Mouse (Mus musculus): ENCODE results near the gene Crx.
"Not testable (repeated sequence)": the region's sequence is repeated elsewhere in the genome, so short reads cannot be mapped to it uniquely, and the experiment has no call there.

The Crx gene

GRCm38 (mm10) chr7:15879756-15880155, at the start of gene Crx:
Gene Crx, minus strand, starts transcription at chr7:15879968.
- DNase-seq, result no peak

DNA sequence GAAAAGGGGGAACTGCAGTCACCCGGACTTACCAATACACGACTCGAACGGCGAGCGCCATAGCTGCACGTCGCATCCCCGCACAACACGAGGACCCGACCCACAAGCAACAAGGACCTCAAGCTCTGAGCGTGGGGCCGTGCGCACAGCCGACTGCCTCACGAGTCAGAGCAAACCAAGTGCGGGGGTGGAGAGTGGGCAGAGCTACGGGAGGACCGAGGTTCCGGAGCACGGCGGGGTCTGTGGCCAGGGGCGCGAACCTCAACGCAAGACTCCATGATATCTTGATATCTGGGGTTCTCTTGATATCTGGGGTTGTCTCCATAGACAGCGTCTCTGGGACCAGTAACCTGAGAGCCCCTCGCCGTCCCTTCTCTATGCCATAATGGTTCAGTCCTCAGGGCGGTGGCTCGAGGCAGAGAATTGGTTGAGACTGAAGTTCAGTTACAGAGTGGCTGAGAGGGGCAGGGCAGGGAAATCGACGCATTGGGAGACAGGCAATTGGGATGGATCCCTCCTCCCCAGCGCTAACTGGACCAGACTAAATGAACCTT, 42.5 kb upstream of the Crx start, which contains the start of gene Selenow:
Gene Selenow (minus strand): TSS at position 183 of the 554 bp plus-strand sequence.
- DNase-seq, result peak; percentile 94

DNA sequence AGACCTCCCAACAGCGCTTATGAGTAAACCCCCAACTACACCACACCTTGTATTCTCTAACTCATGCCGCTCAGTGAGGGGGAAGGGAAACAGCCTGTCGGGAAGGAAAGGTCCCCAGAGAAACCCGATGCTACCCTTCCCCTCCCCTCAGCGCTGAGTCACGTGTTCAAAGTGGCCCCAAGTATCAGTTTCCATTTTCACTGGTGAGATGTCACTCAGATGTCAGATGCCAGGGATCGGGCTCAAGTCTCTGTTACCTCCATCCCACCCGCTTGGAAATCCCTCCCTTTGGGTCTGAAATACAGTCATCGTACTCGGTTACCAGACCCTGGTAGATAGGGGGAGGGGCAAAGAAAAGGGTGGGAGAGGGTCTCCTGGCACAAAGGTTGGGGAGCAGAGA, 42.0 kb upstream of the Crx start:
- no peak for DNase-seq

DNA sequence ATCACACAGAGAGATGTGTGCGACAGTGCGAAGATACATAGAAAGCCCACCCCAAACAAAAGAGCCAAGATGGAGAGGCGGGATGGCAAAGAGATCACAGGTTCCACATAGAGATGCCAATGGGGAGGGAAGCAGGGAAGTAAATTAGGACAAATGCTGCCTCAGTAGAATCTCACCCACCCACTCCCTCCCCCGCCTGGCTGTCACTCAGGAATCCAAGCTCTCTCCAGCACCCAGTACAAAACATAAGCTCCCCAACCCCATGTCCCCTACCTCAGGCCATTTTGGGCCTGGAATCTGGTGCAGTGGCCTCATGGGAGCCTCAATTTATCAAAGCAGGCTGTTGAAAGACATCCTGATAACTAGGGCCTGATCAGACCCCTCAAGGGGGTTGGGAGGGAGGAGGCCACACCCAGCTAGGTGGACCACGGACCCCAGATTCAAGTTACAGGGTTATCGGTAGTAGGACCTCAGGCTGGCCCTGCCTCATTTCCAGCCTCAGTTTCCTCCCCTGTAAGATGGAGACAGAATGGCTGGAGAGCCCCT, 41.0 kb upstream of the Crx start:
- DNase-seq, result no peak

DNA sequence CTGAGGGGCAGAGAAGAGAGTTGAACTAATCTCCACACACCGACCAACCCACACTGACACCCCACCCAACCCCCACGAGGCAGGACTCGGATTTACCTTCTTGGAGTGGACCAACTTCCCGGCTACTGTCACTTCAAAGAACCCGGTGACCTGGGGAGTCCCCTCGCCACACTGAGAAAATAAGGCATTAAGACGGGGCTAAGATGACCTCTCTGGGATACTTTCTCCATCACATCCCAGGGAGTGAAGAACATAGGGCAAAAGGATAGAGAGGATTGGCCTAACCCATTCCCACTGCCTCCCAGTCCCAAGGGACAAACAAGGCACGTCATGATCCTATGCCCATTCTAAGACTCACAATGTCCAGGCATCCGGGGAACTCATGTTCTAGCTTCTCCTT, 40.2 kb upstream of the Crx start:
- DNase-seq, result no peak

DNA sequence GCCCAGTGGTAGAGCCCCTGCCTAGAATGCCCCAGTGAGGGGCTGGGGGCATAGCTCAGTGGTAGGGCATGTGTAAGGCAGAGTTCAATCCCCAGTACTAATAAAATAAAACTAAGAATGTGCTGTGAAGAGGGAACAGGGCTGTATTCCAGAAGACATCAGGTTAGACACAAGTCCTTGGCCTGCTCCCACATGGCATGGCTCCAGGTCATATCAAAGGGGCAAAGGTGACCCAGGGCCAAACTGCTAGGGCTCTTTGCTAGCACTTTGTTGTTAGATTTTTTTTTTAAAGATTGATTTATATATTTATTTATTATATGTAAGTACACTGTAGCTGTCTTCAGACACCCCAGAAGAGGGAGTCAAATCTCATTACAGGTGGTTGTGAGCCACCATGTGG, 38.6 kb upstream of the Crx start:
- DNase-seq, result no peak

DNA sequence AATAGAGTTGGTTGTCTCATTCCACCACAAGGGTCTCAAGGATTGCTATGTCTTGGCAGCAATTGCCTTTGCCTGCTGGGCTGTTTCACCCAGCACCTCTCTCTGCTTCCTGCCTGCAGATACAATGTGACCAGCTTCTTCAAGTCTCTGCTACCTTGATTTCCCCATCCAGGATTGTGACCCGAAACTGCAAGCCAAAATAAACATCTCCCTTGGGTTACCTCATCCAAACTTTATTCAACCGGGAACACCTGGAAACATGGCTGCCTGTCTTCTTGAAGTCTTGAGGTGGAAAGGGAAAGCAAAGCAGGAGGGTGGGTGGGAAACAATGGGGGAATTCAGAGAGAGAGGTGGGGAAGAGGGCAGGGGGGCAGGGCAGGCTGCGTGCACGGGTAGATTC, 37.2 kb upstream of the Crx start:
- no peak for DNase-seq

GRCm38 (mm10) chr7:15916134-15916723, 36.5 kb upstream of the Crx start:
- DNase-seq, result no peak

DNA sequence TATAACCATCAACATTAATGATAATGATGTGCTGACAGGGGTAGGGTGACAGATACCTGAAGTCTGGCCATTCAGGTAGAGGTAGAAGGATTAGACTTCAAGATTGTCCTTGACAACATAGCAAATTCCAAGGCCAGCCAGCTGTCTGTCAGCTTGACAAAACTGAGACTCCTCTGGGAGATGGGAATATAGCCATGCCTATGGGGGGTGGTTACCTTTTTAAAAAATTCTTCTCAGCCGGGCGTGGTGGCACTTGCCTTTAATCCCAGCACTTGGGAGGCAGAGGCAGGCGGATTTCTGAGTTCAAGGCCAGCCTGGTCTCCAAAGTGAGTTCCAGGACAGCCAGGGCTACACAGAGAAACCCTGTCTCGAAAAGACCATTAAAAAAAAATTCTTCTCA, 35.9 kb upstream of the Crx start:
- DNase-seq, result not testable (repeated sequence)

DNA sequence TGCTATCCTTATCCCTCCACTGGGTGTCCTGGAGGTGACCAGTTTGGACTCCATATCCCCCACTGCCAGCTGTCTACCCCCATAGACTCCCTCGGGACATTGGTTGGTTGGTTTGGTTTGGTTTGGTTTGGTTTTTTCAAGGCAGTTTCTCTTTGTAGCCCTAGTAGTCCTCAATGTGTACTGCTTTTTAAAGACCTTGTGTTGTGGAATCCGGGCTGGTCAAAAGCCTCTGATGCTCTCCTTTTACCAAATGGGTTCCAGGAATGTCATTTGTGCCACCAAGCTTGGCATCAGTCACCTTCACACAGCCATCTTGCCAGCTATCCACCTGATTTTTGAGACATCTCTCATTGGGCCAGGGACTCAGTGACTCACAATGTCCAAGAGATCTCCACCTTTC, 35.0 kb upstream of the Crx start:
- DNase-seq, result no peak

DNA sequence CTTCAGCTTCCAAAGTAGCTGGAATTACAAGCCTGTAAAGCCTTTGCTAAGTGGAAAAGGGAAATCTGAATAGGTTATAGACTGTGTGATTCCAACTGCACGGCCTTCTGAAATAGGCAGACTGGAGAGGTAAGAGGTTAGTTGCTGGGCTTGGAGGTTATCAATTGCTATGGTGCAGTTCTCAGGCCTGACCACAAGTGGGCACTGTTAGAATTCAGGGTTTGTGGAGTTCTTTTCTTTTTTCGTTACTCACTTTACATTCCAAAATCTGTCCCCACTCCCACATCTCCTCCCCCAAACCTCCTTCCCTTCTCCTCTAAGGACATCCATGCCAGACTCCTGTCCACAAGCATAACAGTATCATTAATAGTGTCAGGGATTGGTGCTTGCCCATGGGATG, 34.5 kb upstream of the Crx start:
- DNase-seq, result no peak

DNA sequence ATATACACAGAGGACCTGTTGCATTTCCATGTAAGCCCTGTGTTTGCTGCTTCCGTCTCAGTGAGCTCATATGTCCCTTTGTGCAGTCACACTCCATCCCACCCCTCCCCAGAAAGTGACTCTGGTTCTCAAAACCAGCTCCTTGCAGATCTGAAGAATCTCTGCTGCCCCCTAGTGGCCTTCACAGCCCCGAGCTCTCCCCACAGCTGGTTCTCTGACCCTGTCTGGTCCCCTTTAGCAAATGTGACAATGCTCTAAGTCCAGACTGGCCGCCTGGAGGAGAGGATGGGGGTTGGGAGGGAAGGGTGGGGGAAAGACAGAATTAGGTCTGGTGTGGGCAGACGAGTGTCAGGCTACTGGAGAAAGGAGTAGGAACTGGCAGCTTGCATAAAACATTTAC, 32.4 kb upstream of the Crx start:
- peak; percentile 60 for DNase-seq

DNA sequence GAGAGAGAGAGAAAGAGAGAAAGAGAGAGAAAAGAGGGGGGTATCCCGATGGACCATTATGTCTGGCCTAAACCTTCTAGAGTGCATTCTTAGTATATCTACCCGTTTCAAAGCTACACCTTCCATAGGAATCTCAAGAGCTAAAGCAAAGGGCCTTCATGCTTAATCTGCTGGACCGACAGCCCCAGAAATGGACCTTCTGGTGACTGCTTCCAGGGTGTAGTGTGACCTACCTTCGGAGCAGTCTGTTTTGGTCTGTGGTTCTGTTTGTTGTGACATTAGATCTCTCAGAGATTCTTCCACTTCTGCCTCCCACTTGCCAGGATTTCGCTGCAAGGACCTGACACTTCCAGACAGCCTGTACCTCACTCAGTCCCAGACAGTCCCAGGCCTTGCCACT, 30.8 kb upstream of the Crx start:
- no peak for DNase-seq

DNA sequence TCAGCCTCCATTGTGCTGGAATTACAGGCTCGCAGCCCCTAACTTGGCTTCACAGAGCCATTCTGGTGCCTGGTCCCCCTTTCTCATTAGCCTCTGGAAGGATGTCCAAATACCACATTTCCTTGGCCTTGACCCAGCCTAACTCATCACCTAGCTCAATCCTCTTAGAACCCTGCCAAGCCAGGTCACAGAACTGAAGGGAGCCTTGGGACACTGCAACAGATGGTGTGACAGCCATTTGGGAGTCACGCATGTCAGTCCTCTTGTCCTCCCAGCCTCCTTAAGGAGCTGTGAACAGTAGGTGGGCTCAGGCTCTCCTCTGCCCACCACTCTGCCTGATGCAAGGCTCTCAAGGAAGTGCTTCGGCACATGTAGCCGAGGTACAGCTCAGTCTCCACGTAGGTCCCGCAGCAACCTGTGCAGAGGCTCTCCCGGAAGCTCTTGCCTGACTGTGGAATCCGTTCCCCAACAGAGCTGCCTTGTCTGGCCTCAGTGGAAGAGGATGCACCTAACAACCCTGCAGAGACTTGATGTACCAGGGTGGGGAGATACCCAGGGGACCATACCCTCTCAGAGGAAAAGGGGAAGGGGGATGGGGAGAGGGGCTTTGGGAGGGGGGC, 28.3 kb upstream of the Crx start:
- no peak for DNase-seq

DNA sequence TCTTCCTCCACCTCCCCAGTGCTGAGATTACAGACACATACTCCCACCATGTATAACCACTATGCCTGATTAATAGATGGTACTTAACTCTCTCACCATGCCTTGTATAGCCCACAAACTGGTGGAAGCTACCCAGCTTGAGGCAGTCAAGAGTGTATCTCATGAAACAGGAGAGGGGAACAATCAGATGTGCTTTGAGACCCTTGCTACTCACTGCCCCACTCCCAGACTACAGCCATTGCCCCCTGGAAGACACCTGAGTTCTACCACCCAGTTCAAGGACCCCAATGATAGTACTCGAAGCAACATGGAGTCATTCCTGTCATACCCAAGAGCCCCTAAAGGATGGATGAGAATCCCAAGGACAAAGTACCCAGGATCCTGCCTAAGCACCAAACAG, 26.8 kb upstream of the Crx start:
- no peak for DNase-seq

DNA sequence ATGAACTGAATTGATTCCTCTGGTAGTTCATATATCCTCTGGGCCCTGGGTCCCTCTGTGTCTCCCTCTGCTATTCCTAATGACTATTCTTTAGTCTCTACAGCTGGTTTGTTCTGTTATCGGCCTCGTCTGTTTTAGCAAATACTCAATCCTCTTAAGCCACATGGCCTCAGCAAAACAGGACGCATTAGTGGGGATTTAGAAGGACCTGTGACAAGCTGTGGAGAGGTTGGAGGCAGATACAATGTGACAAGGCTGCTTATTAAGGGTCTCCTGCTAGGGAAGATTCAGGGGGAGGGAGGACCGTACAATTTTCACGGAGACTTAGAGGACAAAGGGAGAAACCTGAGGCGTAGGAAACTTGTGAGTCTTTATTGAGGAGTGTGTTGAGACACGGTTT, 26.1 kb upstream of the Crx start:
- no peak for DNase-seq

GRCm38 (mm10) chr7:15901366-15902048, 21.7 kb upstream of the Crx start:
- no peak for DNase-seq

GRCm38 (mm10) chr7:15894251-15894650, 14.5 kb upstream of the Crx start:
- no peak for DNase-seq

DNA sequence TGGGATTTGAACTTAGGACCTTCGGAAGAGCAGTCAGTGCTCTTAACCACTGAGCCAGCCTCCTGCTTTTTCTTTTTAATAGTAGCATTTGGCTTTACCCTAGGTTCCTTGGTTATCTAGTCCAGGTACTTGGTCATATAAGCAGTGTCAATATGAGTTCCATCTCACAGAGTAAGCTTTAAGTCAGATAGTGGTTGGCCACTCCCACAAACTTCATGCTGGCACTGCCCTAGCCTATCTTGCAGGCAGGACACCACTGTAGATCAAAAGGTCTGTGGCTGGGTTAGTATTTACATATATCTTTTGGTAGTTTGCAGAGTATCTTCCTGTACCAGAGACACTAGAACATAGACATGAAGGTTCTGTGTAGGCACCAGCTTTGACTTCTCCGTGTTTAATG, 4.4 kb upstream of the Crx start:
- DNase-seq, result no peak

- DNase-seq, result no peak
Observed at GRCm38 (mm10) chr7:15882317-15882716, 2.5 kb upstream of the Crx start, which contains the start of gene Crxos. Gene Crxos, plus strand, starts transcription at chr7:15882617.

- DNase-seq, result no peak
Observed at GRCm38 (mm10) chr7:15881831-15882230, 2.1 kb upstream of the Crx start.

DNA sequence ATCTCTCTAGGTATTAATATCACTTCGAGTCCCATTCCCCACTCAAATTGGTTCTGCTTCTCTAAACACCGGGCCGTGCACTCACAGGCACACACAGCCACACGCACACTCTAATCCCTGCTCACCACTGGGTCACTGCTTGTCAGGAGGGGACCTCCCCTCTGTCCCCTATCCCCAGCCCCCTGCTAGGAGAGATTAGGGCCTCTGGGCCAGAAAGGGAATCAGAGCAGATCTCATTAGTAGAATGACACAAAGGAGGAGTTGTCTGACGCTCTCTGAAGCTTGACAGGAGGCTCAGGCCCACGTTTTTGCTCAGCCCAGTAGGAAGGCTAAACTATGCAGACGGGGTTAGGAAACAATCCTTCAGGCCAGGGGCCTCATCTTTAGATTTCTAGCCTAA, 1.6 kb upstream of the Crx start:
- DNase-seq, result no peak

- DNase-seq, result no peak
Observed at GRCm38 (mm10) chr7:15864104-15864503, 15.7 kb downstream of the Crx start.

DNA sequence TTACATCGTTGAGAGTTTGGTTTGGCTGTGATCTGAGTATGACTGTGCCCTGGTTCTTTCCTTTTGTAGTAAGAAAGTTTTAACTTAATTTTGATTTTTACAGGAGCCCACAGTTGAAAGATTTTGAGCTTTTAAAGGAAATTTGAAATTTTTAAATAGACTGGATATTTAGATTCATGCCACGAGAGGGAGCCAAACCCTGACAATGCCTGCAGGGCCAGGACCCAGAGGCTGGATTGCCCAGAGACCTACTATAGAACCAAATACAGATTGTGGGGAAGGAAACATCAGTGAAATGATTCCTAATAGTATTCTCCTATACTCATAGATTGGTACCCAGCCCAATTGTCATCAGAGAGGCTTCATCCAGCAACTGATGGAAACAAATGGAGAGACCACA, 20.1 kb downstream of the Crx start:
- no peak for DNase-seq
